Mouse (Mus musculus) c-Kit-negative CD71-positive TER-119-positive erythroid progenitor cells, embryonic 14.5 days (primary cell): ENCODE data around the gene Alad.

Source experiments
- DNase-seq: peaks from one replicate; pipeline ENCODE4 v3.0.0-alpha.2; 2013; ENCODE audit warnings: low read depth, low spot score

Gene Alad

DNA sequence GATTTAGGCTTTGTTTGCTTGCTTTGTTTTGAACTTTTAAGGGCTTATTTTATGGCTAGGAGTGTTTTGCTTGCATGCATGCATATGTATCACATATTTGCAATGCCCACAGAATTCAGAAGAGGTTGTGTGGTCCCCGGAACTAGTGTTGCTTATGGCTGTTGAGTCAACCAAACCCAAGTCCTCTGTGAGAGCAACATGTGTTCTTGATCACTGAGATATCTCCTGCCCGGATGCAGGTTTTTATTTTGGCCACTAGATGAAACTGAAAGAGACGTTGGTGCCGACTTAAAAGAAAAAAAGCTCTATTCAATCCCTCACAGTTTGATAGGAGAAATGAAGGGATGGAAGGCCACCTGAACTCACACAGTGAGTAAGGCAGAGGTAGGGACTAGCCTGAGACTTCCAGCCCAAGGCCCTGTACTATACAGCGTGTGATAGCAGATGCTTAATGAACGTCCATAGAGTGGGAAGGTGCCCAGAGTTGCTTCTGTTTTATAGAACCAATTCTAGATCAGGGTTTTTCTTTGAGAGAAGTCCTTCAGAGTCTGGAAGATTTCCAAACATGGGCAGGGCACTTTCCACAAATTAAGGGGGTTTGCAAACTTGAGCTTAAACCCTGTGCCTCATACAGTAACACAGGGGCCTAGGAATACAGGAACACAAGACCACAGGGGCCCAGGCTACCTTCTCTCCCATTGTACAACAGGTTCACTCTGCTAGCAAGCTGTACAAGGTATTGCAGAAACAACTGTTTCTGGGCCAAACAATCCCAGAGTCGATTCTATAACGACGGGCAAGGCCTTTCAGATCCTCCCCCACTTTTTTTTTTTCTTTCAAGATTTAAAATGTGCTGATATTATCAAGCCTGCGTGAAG is 1.9 kb downstream of the Alad start:
- DNase-seq = peak; percentile 57

- peak; percentile 71 for DNase-seq
Measured at GRCm38 (mm10) chr4:62517046-62517445, 2.7 kb downstream of the Alad start.

DNA sequence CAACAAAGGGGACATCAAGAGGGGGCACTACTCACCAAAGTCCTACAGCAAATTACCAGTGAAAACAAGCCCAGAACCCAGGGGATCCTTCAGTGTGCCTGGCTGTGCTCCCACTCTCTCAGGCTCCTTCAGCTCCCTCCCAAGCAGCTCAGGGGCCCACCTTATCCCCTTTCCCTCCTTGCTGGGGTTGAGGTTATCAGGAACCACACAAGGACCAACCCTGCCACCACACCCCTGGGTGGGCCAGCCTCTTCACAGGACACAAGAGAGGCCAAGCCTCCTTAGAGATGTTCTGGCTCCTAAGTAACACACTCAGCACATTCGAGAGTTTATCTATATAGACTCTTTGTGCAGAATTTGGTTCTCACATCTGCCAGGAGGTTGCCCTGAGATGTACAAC is 3.1 kb downstream of the Alad start:
- DNase-seq = peak; percentile 99

- no peak for DNase-seq
Measured at GRCm38 (mm10) chr4:62516079-62516478, 3.6 kb downstream of the Alad start.

DNA sequence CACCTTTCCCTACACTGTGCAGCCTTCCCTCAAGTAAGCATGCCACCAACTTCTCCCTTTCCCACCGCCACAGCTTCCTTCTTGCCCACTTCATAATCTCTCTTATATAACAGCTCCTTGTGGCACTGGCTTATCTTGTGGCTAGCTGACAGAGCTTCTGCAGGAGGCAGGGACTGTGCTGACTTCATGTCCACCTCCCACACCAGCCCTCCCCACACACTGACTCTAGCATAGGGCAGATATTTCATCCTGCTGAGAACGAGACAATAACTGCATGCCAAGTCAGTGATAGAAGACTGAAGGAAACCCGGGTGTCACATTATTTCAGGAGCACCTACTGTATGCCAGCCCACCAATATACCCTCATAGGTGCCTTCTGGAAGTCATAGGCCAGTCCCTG is 4.2 kb downstream of the Alad start:
- peak; percentile 64 for DNase-seq

- no peak for DNase-seq
Measured at GRCm38 (mm10) chr4:62514995-62515394, 4.7 kb downstream of the Alad start.

DNA sequence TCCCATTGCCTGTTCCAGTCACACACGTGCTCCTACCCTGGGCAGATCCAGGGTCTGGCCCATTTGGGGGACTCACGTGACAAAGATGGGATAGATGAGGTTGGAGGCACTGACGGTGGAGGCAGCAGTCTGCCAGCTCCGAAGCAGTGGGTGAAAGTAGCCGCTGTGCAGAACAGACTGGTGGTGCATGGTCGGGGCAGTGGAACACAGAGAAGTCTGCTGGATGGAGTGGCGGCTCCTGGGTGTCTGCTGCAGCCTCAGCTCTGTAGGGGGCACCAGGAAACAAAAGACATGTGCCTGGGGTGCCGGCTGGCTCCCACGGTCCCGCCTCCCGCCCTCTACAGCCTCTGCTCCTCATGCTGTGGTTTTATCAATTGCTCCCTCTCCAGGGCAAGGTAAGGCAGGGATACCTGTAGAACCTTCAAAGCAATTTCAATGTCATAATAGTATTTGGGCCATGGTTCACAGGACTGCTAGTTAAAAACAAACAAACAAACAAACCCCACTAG is 5.7 kb downstream of the Alad start:
- no peak for DNase-seq

DNA sequence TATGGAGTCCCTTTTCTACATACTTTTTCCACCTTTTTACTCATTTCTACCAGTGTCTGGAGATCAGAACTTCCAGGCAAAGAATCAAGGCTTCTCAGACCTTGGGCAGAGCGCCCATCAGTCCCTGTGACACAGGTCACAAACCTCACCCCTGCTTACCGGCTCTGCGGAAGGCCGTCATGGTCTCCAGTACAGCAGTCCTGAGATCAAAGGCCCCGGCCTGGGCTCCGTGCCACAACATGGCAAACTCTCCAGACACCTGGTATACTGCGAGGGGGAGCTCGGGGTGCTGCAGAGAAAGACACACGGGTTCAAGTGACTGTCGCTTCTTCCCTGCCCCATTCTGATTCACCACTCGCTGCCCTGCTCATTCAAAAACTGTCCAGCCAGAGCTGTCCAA is 9.8 kb downstream of the Alad start:
- DNase-seq = no peak

- DNase-seq = no peak
Measured at GRCm38 (mm10) chr4:62508839-62509238, 10.9 kb downstream of the Alad start.

GRCm38 (mm10) chr4:62506798-62507197 is 12.9 kb downstream of the Alad start:
- DNase-seq = peak; percentile 61

- DNase-seq = no peak
Measured at GRCm38 (mm10) chr4:62505991-62506390, 13.7 kb downstream of the Alad start.

- no peak for DNase-seq
Measured at GRCm38 (mm10) chr4:62503374-62503970, 16.2 kb downstream of the Alad start, which contains the start of gene Hdhd3. Gene Hdhd3, minus strand, starts transcription at chr4:62503467.

GRCm38 (mm10) chr4:62502969-62503368 is 16.7 kb downstream of the Alad start:
- DNase-seq = no peak

- peak; percentile 87 for DNase-seq
Measured at GRCm38 (mm10) chr4:62501964-62502732, 17.6 kb downstream of the Alad start.

- DNase-seq = no peak
Measured at GRCm38 (mm10) chr4:62501534-62501933, 18.2 kb downstream of the Alad start.

DNA sequence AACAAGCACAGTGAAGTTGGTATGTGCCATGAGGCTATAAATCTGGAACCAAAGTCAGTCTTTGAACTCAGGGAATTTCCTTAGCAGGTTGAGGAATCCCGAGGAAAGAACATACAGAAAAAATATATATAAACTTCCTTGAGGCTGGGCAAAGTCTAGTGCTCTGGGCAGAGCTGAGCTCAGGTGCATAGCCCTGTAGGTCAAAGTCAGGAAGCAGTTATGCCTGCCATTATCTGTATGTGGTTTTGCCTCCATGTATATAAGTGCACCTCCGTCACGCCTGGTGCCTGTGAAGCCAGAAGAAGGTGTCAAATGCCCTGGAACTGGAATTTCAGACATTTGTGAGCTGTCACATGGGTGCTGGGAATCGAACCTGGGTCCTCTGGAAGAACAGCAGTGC is 18.9 kb downstream of the Alad start:
- DNase-seq = no peak

GRCm38 (mm10) chr4:62496815-62497214 is 22.9 kb downstream of the Alad start:
- no peak for DNase-seq

GRCm38 (mm10) chr4:62495946-62496345 is 23.8 kb downstream of the Alad start:
- no peak for DNase-seq

- DNase-seq = no peak
Measured at GRCm38 (mm10) chr4:62494230-62494629, 25.5 kb downstream of the Alad start.

- DNase-seq = no peak
Measured at GRCm38 (mm10) chr4:62492682-62493081, 27.0 kb downstream of the Alad start.

- no peak for DNase-seq
Measured at GRCm38 (mm10) chr4:62487914-62488313, 31.8 kb downstream of the Alad start.

GRCm38 (mm10) chr4:62487172-62487571 is 32.5 kb downstream of the Alad start:
- DNase-seq = no peak
